Mouse (Mus musculus) urinary bladder, postnatal 25 days (tissue): ENCODE measurements around the gene Sec14l3.

Source experiments
- DNase-seq: peaks from one replicate; pipeline ENCODE4 v3.0.0; 2022; ENCODE audit warnings: low spot score

Gene Sec14l3

GRCm38 (mm10) chr11:4060866-4061575 is 3.6 kb upstream of the Sec14l3 start:
- no peak for DNase-seq

GRCm38 (mm10) chr11:4062523-4062922 is 2.1 kb upstream of the Sec14l3 start:
- DNase-seq: no peak

- no peak for DNase-seq
Observed at GRCm38 (mm10) chr11:4062981-4063380, 1.7 kb upstream of the Sec14l3 start.

- no peak for DNase-seq
Observed at GRCm38 (mm10) chr11:4069664-4070063, 5.0 kb downstream of the Sec14l3 start.

- DNase-seq: peak; percentile 52
Observed at GRCm38 (mm10) chr11:4076633-4077032, 12.0 kb downstream of the Sec14l3 start.

GRCm38 (mm10) chr11:4078267-4078933 is 13.8 kb downstream of the Sec14l3 start:
- DNase-seq: no peak

GRCm38 (mm10) chr11:4080219-4080618 is 15.6 kb downstream of the Sec14l3 start:
- DNase-seq: peak; percentile 47

GRCm38 (mm10) chr11:4083316-4084078 is 18.9 kb downstream of the Sec14l3 start:
- DNase-seq: peak; percentile 51

- DNase-seq: no peak
Observed at GRCm38 (mm10) chr11:4086246-4086645, 21.6 kb downstream of the Sec14l3 start.

- DNase-seq: no peak
Observed at GRCm38 (mm10) chr11:4087267-4087666, 22.6 kb downstream of the Sec14l3 start.

GRCm38 (mm10) chr11:4093459-4094377 is 29.1 kb downstream of the Sec14l3 start:
- DNase-seq: no peak

GRCm38 (mm10) chr11:4094378-4095170 is 29.9 kb downstream of the Sec14l3 start:
- peak; percentile 63 for DNase-seq

GRCm38 (mm10) chr11:4095171-4096053 is 30.8 kb downstream of the Sec14l3 start, which contains the start of gene Mtfp1:
Gene Mtfp1 (minus strand): TSS chr11:4095445.
- peak; percentile 39 for DNase-seq

- peak; percentile 92 for DNase-seq
Observed at GRCm38 (mm10) chr11:4096054-4096984, 31.7 kb downstream of the Sec14l3 start.

- no peak for DNase-seq
Observed at GRCm38 (mm10) chr11:4097091-4097621, 32.5 kb downstream of the Sec14l3 start.

GRCm38 (mm10) chr11:4098120-4098519 is 33.5 kb downstream of the Sec14l3 start:
- DNase-seq: no peak

- DNase-seq: no peak
Observed at GRCm38 (mm10) chr11:4098816-4099215, 34.2 kb downstream of the Sec14l3 start.

- no peak for DNase-seq
Observed at GRCm38 (mm10) chr11:4099447-4099846, 34.8 kb downstream of the Sec14l3 start.
